Mouse (Mus musculus) neural tube, embryonic 14.5 days (tissue): ENCODE data around the gene Plekhh2. TPM values are rescaled to one million over a fixed set of nuclear protein-coding genes. Genes with fewer than 3 reads are reported as not detected.

Experiments
- ATAC-seq: fragments of 200-750 bp; cut with Nextera tagmentation; 2 replicates; pipeline ENCODE4 v1.8.0; 2017; ENCODE audit warnings: low read depth, mild to moderate bottlenecking, moderate TSS enrichment, moderate library complexity
- H3K27ac ChIP-seq: fragments of 300-500 bp; sonication (generic); 2 replicates; pipeline ENCODE4 v1.5.1; 2014; ENCODE audit warnings: low read depth, mild to moderate bottlenecking, control low read depth, low read length, moderate library complexity, mixed read lengths
- H3K27me3 ChIP-seq: fragments of 300-500 bp; sonication (generic); 2 replicates; pipeline ENCODE4 v1.6.1; 2014; ENCODE audit warnings: low read length; ENCODE audit not compliant: control insufficient read depth, insufficient read depth
- H3K36me3 ChIP-seq: fragments of 300-500 bp; sonication (generic); 2 replicates; pipeline ENCODE4 v1.6.1; 2014; ENCODE audit warnings: low read length, mixed read lengths; ENCODE audit not compliant: control insufficient read depth, insufficient read depth
- H3K4me1 ChIP-seq: fragments of 300-500 bp; sonication (generic); 2 replicates; pipeline ENCODE4 v1.6.1; 2014; ENCODE audit warnings: low read length; ENCODE audit not compliant: control insufficient read depth, insufficient read depth
- H3K4me2 ChIP-seq: fragments of 300-500 bp; sonication (generic); 2 replicates; pipeline ENCODE4 v1.6.1; 2014; ENCODE audit warnings: mild to moderate bottlenecking, low read depth, low read length, control low read depth
- H3K4me3 ChIP-seq: fragments of 300-500 bp; sonication (generic); 2 replicates; pipeline ENCODE4 v1.5.1; 2014; ENCODE audit warnings: low read depth, low read length, control low read depth, mixed read lengths
- H3K9ac ChIP-seq: fragments of 300-500 bp; sonication (generic); replicated peaks from 2 replicates; pipeline ENCODE4 v1.6.1; 2014; ENCODE audit warnings: low read depth, mild to moderate bottlenecking, control low read depth, low read length, mixed read lengths
- H3K9me3 ChIP-seq: fragments of 300-500 bp; sonication (generic); 2 replicates; pipeline ENCODE4 v1.6.1; 2016; ENCODE audit warnings: low read length; ENCODE audit not compliant: control insufficient read depth
- WGBS: fragments of 180-500 bp; shearing (Covaris S2); extraction: QIAGEN DNeasy Blood & Tissue Kit; methylation state at CpG from one replicate; pipeline ENCODE4 v1.1.7; 2014; 5-methylcytosine and 5-hydroxymethylcytosine counted together
- polyA plus RNA-seq: library from polyadenylated mRNA; unstranded; fragments of >200 nt; fragmentation: Nextera tagmentation; extraction: Ambion mirVana; gene quantifications from 2 replicates; pipeline ENCODE4 v1.2.1, GENCODE M21; 2014

Plekhh2 gene
- polyA plus RNA-seq, 1 experiment from 2014 or later, result 2.3 TPM

DNA sequence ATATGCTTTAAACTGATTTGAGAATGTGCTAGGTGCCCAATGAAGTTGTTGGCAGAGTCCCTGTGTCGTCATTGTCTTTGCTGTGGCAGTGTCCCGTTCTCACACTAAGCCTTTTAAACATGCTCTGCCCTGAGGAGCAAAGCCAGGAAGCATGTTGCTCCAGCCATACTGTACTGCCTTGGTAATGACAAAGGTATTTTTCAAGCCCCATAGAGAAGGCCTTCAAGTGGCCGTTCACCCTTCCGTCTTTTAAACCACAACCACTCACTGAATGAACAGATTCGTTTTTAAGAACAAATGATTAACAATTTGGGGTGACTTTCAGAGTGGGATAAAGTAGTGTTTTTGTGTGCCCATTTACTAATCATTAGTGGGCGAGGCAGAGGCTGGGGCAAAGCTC lies 109.5 kb downstream of the Plekhh2 start:
- H3K36me3 ChIP-seq, result no peaks in the 10 kb centered on the region
- no peak overlapping the region for H3K4me3 ChIP-seq
- 84% methylated on average over 6 of the region's 6 CpGs for WGBS
- H3K9me3 ChIP-seq, result no peaks in the 10 kb centered on the region
- no peak overlapping the region for H3K9ac ChIP-seq
- no peak overlapping the region for H3K27ac ChIP-seq
- no peaks in the 10 kb centered on the region for H3K4me1 ChIP-seq
- H3K4me2 ChIP-seq, result no peak overlapping the region
- ATAC-seq, result no peak
- H3K27me3 ChIP-seq, result no peaks in the 10 kb centered on the region

DNA sequence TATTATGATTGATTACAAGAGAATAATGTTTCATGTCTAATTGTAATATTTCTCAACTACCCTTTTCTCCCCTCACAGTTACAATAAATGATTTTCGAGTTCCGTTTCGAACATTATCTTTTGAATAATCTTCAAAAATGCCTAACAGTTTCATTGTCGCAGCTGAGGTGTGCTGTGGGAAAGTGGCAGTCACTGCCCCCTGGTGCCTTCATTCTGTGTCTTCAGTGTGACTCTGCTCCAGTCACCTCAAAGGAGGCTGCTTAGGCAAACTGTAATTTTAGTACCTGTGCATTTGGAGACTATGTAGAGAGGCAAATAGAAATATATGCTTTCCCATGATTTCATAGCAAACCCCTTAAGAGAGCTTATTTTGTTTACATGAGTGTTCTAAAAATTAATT lies 110.3 kb downstream of the Plekhh2 start:
- H3K36me3 ChIP-seq, result no peaks in the 10 kb centered on the region
- H3K27me3 ChIP-seq, result no peaks in the 10 kb centered on the region
- H3K9me3 ChIP-seq, result no peaks in the 10 kb centered on the region
- WGBS, result 89% methylated on average over 4 of the region's 4 CpGs
- peaks cover 4% of the 10 kb centered on the region; the same call in 1 of the 2 replicates for H3K4me1 ChIP-seq
- H3K4me3 ChIP-seq, result no peak overlapping the region
- H3K9ac ChIP-seq, result no peak overlapping the region
- ATAC-seq, result no peak
- H3K4me2 ChIP-seq, result no peak overlapping the region
- no peak overlapping the region for H3K27ac ChIP-seq

DNA sequence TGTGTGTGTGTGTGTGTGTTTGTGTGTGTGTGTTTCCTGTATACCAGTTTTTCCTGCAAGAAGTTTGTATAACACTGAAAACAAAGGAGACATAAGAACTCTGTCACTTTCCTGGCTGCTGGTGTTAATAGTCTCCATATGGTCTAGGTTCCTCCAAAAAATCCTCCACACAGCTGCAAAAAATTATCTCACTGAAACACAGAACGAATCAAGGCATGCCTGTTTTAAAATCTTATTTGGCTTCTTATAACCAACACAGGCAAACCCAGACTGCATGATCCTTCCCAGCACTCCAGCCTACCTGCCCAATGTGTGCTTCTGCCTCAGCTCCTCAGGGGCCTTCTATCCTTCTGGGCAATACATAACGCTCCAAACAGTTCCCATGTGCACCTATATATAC lies 111.2 kb downstream of the Plekhh2 start:
- WGBS, result 63% methylated on average over 2 of the region's 2 CpGs
- Histone ChIP-seq H3K4me2 (no peak overlapping the region), H3K9me3 (no peaks in the 10 kb centered on the region), H3K4me3 (no peak overlapping the region), H3K27ac (no peak overlapping the region), H3K9ac (no peak overlapping the region), H3K4me1 (peaks cover 4% of the 10 kb centered on the region; the same call in 1 of the 2 replicates), H3K36me3 (no peaks in the 10 kb centered on the region), H3K27me3 (no peaks in the 10 kb centered on the region)
- no peak for ATAC-seq

DNA sequence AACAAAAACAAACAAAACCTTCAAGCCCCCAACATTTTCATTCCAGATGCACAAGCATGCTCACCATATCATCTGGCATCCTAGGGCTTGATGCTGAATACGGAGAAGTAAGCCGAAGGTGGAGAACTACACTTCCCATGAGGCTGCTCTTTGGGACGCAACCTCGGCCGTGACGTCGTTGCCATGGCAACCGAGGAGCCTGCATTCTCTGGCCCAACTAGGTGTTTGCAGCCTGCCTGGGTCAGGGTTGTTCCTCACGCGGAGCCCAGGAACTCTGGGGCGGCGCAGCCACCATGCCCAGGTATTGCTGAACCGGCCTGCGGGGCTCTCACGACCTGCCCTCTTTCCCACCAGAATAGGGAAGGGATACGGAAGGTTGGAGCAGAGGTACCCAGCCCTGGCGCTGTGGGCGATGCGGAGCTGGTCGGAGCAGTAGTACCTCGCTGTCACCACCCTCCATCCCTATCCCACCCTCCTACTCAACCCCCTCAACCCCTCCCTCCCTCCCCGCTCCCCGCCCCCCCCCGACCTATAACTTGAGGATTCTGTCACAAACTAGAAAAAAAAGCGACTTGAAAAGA lies 114.7 kb downstream of the Plekhh2 start, which contains the start of gene Dync2li1:
TSS of gene Dync2li1 (plus strand) at position 221 of the 581 bp plus-strand sequence.
- Histone ChIP-seq H3K4me2 (peak within 1 kb of the TSS; percentile 62), H3K27ac (peak within 1 kb of the TSS; percentile 67; the same call in 1 of the 2 replicates), H3K9ac (peak within 1 kb of the TSS; percentile 68), H3K4me1 (peaks cover 4% of the 10 kb centered on the region; the same call in 1 of the 2 replicates), H3K9me3 (no peaks in the 10 kb centered on the region), H3K4me3 (peak within 1 kb of the TSS; percentile 57), H3K27me3 (no peaks in the 10 kb centered on the region), H3K36me3 (no peaks in the 10 kb centered on the region)
- whole genome bisulfite sequencing, result under 1% methylated on average over 25 of the region's 25 CpGs
- peak; percentile 99 for ATAC-seq

DNA sequence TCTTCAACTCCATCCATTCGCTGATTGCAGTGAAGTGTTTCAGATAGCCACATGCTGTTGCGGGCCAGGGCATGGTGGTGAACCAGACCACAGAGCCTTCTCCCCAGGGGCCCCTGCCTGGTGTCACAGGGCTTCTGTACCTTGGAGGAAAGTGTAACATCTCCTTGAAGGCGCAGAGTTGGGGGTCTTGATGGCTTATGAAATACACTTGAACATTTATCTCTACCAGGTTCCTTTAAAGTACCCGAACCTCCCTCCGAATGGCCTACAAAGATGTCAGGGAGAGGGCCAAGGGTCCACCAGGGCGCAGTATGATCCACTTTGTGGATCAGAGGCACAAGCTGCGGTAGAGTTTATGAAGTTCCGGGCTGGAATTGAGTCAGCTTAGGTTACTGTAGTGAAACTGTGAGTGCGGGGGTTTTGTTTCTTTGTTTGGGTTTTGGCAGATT lies 115.2 kb downstream of the Plekhh2 start:
- no peaks in the 10 kb centered on the region for H3K27me3 ChIP-seq
- peak; percentile 78 for ATAC-seq
- no peaks in the 10 kb centered on the region for H3K36me3 ChIP-seq
- peaks cover 4% of the 10 kb centered on the region; the same call in 1 of the 2 replicates for H3K4me1 ChIP-seq
- H3K4me2 ChIP-seq, result peak overlapping the region; percentile 62
- 35% methylated on average over 9 of the region's 9 CpGs for WGBS
- no peaks in the 10 kb centered on the region for H3K9me3 ChIP-seq
- H3K4me3 ChIP-seq, result peak overlapping the region; percentile 57
- 0 out of 2 replicates have a peak overlapping the region, but pooled peaks have one; percentile 2 for H3K9ac ChIP-seq
- no peak overlapping the region for H3K27ac ChIP-seq

- Histone ChIP-seq H3K4me1 (peaks cover 4% of the 10 kb centered on the region; the same call in 1 of the 2 replicates), H3K27me3 (no peaks in the 10 kb centered on the region), H3K4me2 (no peak overlapping the region), H3K9me3 (no peaks in the 10 kb centered on the region), H3K9ac (no peak overlapping the region), H3K27ac (no peak overlapping the region), H3K4me3 (no peak overlapping the region), H3K36me3 (no peaks in the 10 kb centered on the region)
- 76% methylated on average over 10 of the region's 10 CpGs for WGBS
- no peak for ATAC-seq
These were observed 116.0 kb downstream of the Plekhh2 start for GRCm38 (mm10) chr17:84627721-84628120.

GRCm38 (mm10) chr17:84628611-84629010 lies 116.9 kb downstream of the Plekhh2 start:
- no peak for ATAC-seq
- no peaks in the 10 kb centered on the region for H3K36me3 ChIP-seq
- H3K27ac ChIP-seq, result no peak overlapping the region
- 88% methylated on average over 9 of the region's 9 CpGs for WGBS
- H3K4me3 ChIP-seq, result no peak overlapping the region
- H3K9me3 ChIP-seq, result no peaks in the 10 kb centered on the region
- peaks cover 4% of the 10 kb centered on the region; the same call in 1 of the 2 replicates for H3K4me1 ChIP-seq
- no peak overlapping the region for H3K4me2 ChIP-seq
- H3K27me3 ChIP-seq, result no peaks in the 10 kb centered on the region
- no peak overlapping the region for H3K9ac ChIP-seq

DNA sequence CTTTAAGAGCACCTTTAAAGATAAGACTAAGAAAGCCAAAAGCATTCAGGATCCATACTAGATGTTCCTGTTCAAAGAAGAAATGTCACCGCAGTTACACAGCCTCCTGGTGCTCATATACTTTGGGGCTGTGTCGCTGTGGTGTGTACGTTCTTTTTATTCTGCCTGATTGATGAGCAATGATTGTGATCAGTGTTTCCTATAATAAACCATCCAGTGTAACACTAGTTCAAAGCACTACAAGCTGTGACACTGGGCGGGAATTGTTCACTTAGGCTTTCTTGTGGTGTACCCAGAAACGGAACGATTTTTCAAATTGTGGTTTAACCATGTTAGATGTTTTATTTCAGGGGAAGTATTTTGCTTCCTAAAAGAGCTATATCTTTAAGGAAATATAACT lies 120.1 kb downstream of the Plekhh2 start:
- Histone ChIP-seq H3K27ac (no peak overlapping the region), H3K27me3 (no peaks in the 10 kb centered on the region), H3K4me2 (no peak overlapping the region), H3K36me3 (no peaks in the 10 kb centered on the region), H3K9me3 (no peaks in the 10 kb centered on the region), H3K9ac (no peak overlapping the region), H3K4me1 (peaks cover 2% of the 10 kb centered on the region; the same call in 1 of the 2 replicates), H3K4me3 (no peak overlapping the region)
- 83% methylated on average over 6 of the region's 6 CpGs for WGBS
- ATAC-seq, result no peak

DNA sequence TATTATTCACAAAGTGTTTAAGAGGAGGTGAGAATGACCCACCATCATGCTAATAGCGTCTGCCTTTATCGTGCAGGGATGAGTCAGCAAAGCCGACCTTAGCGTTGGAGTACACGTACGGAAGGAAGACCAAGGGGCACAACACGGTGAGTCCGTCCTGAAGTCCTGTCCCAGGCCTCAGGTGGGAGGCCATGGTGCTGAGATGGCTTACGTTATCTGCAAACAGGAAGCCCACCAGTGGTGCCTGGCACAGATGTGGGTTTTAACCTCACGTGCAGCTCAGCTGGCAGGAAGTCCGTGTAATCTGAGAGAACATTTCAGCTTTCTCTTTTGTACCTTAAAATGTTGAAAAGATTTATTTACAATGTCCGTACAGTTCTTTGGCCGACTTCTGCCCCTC lies 121.7 kb downstream of the Plekhh2 start:
- no peak overlapping the region for H3K9ac ChIP-seq
- H3K4me2 ChIP-seq, result no peak overlapping the region
- no peak for ATAC-seq
- no peaks in the 10 kb centered on the region for H3K36me3 ChIP-seq
- 87% methylated on average over 13 of the region's 13 CpGs for WGBS
- no peak overlapping the region for H3K27ac ChIP-seq
- no peaks in the 10 kb centered on the region for H3K27me3 ChIP-seq
- no peaks in the 10 kb centered on the region for H3K4me1 ChIP-seq
- no peak overlapping the region for H3K4me3 ChIP-seq
- no peaks in the 10 kb centered on the region for H3K9me3 ChIP-seq
